In genomic region chr8:61487597-61488156, GRCm38 (mm10) we compare ENCODE assay signal across 8 mouse cellular contexts. TPM values are rescaled to one million over a fixed set of nuclear protein-coding genes. Genes with fewer than 3 reads are reported as not detected.
DNase-seq lines count a peak whose midpoint lies in the region; ATAC-seq and TF ChIP-seq lines count a peak whose summit lies in the region.

Cbr4 (plus strand) TSS chr8:61487734.

- ATAC-seq in G1E (ENCODE audit: extremely low read depth, insufficient number of reproducible peaks, low FRiP score, poor library complexity, severe bottlenecking), result peak; percentile 98
- ATAC-seq in forebrain, embryonic 16.5 days, result peak; percentile 97
- ATAC-seq in lung, embryonic 14.5 days (ENCODE audit: insufficient read depth), result peak; percentile 95

- TF ChIP-seq CTCF in G1E (IDR thresholded peaks at IDR 0.05; ENCODE audit: low read depth, low read length), result no peak
- TF ChIP-seq CTCF in layer of hippocampus, adult 2 months (conservative IDR thresholded peaks at IDR 0.05), result no peak
- no peak for TF ChIP-seq CTCF in lung, embryonic 14.5 days (IDR thresholded peaks at IDR 0.05; ENCODE audit: low read depth)
- no peak for TF ChIP-seq CTCF in olfactory bulb, adult 2 months (IDR thresholded peaks at IDR 0.05; ENCODE audit: insufficient read depth, low read depth, low read length)
- no peak; the same call in 1 of the 2 replicates for TF ChIP-seq CTCF in thymus, adult 2 months (IDR thresholded peaks at IDR 0.05; ENCODE audit: borderline replicate concordance, control insufficient read depth, extremely low read depth, insufficient read depth, low read length, poor library complexity)

- H3K27me3 ChIP-seq in G1E (ENCODE audit: insufficient read depth, low read length), result no peaks in the 10 kb centered on the region
- H3K27me3 ChIP-seq in forebrain, embryonic 16.5 days (replicated peaks; ENCODE audit: control insufficient read depth, insufficient read depth, low read length), result no peaks in the 10 kb centered on the region
- H3K27me3 ChIP-seq in lung, embryonic 14.5 days (ENCODE audit: insufficient read depth, low read length), result no peaks in the 10 kb centered on the region
- no peaks in the 10 kb centered on the region for H3K27me3 ChIP-seq in thymus, adult 2 months (ENCODE audit: control insufficient read depth, insufficient read depth, low read length)

- peak within 1 kb of the TSS; percentile 76 for H3K4me2 ChIP-seq in forebrain, embryonic 16.5 days (ENCODE audit: low read length)
- peak within 1 kb of the TSS; percentile 78 for H3K4me2 ChIP-seq in lung, embryonic 14.5 days

- peaks cover 19% of the 10 kb centered on the region for H3K36me3 ChIP-seq in G1E (replicated peaks)
- H3K36me3 ChIP-seq in forebrain, embryonic 16.5 days (ENCODE audit: control insufficient read depth, insufficient read depth), result no peaks in the 10 kb centered on the region
- H3K36me3 ChIP-seq in lung, embryonic 14.5 days (ENCODE audit: insufficient read depth), result peaks cover 6% of the 10 kb centered on the region; the same call in 1 of the 2 replicates
- H3K36me3 ChIP-seq in thymus, adult 2 months (ENCODE audit: control insufficient read depth, insufficient read depth, low read length), result no peaks in the 10 kb centered on the region

- intact Hi-C loops in heart, postnatal 36 days (cut with DNase I), result loop anchor here (5.0 to 10.0 kb wide), 5 partner anchors 265 to 983 kb away; partner anchors contain the start of genes Aadat, Gm10283, Hpf1 and Mfap3l

- peak; percentile 73 for DNase-seq in G1E (ENCODE audit: low spot score)
- peak; percentile 87 to 89 for DNase-seq in cerebellum, adult 18-20 months
- DNase-seq in heart, postnatal 36 days, result peak; percentile 79 to 86
- DNase-seq in layer of hippocampus, adult 2 months (ENCODE audit: low spot score in 2 of 2), result peak; percentile 85 to 92
- peak; percentile 99 for DNase-seq in lung, embryonic 14.5 days
- DNase-seq in thymus, adult 2 months, result peak; percentile 86

- H3K9ac ChIP-seq in forebrain, embryonic 16.5 days (replicated peaks; ENCODE audit: low read depth, low read length), result peak within 1 kb of the TSS; percentile 81
- peak within 1 kb of the TSS; percentile 69 for H3K9ac ChIP-seq in lung, embryonic 14.5 days

- H3K4me1 ChIP-seq in G1E (ENCODE audit: insufficient read depth, low read depth, low read length), result peaks cover 11% of the 10 kb centered on the region
- H3K4me1 ChIP-seq in forebrain, embryonic 16.5 days (replicated peaks; ENCODE audit: control insufficient read depth, insufficient read depth, low read length), result peaks cover 7% of the 10 kb centered on the region
- no peaks in the 10 kb centered on the region for H3K4me1 ChIP-seq in lung, embryonic 14.5 days (ENCODE audit: insufficient read depth)
- peaks cover 3% of the 10 kb centered on the region; the same call in 1 of the 2 replicates for H3K4me1 ChIP-seq in olfactory bulb, adult 2 months (ENCODE audit: control insufficient read depth, insufficient read depth, low read length)
- peaks cover 3% of the 10 kb centered on the region; the same call in 1 of the 2 replicates for H3K4me1 ChIP-seq in thymus, adult 2 months (replicated peaks; ENCODE audit: control insufficient read depth, insufficient read depth, low read length)

- peak; percentile 65; the same call in 1 of the 2 replicates for TF ChIP-seq POLR2A in olfactory bulb, adult 2 months (IDR thresholded peaks at IDR 0.05; ENCODE audit: insufficient read depth, low read depth, low read length)
- no peak for TF ChIP-seq POLR2A in thymus, adult 2 months (IDR thresholded peaks at IDR 0.05; ENCODE audit: control insufficient read depth, extremely low read depth, insufficient read depth, low read length, poor library complexity)

- H3K4me3 ChIP-seq in G1E (ENCODE audit: low read depth, low read length), result peak within 1 kb of the TSS; percentile 75
- H3K4me3 ChIP-seq in forebrain, embryonic 16.5 days (replicated peaks; ENCODE audit: low read length), result peak within 1 kb of the TSS; percentile 85
- peak within 1 kb of the TSS; percentile 98 for H3K4me3 ChIP-seq in layer of hippocampus, adult 2 months
- peak within 1 kb of the TSS; percentile 59 for H3K4me3 ChIP-seq in lung, embryonic 14.5 days (ENCODE audit: low read depth, low read length)
- H3K4me3 ChIP-seq in olfactory bulb, adult 2 months (ENCODE audit: insufficient read depth, low read depth, low read length), result peak within 1 kb of the TSS; percentile 74
- H3K4me3 ChIP-seq in thymus, adult 2 months (ENCODE audit: control insufficient read depth, insufficient read depth, low read length), result peak within 1 kb of the TSS; percentile 91

- peak within 1 kb of the TSS; percentile 93 for H3K27ac ChIP-seq in forebrain, embryonic 16.5 days (ENCODE audit: low read length)
- H3K27ac ChIP-seq in layer of hippocampus, adult 2 months, result peak within 1 kb of the TSS; percentile 92
- H3K27ac ChIP-seq in lung, embryonic 14.5 days (ENCODE audit: low read depth), result peak within 1 kb of the TSS; percentile 93
- peak within 1 kb of the TSS; percentile 90 for H3K27ac ChIP-seq in olfactory bulb, adult 2 months (ENCODE audit: insufficient read depth, low read depth, low read length)
- peak within 1 kb of the TSS; percentile 60; the same call in 1 of the 2 replicates for H3K27ac ChIP-seq in thymus, adult 2 months (ENCODE audit: control insufficient read depth, insufficient read depth, low read length)

- H3K9me3 ChIP-seq in G1E (replicated peaks), result no peaks in the 10 kb centered on the region
- H3K9me3 ChIP-seq in forebrain, embryonic 16.5 days (ENCODE audit: control insufficient read depth, low read length), result no peaks in the 10 kb centered on the region
- H3K9me3 ChIP-seq in lung, embryonic 14.5 days (ENCODE audit: low read depth, low read length), result no peaks in the 10 kb centered on the region

- WGBS in forebrain, embryonic 16.5 days, result under 1% methylated on average over 29 of the region's 29 CpGs
- under 1% methylated on average over 29 of the region's 29 CpGs for WGBS in lung, embryonic 14.5 days
- under 1% methylated on average over 29 of the region's 29 CpGs for WGBS in olfactory bulb, adult 2 months
- under 1% methylated on average over 29 of the region's 29 CpGs for WGBS in thymus, adult 2 months

RNA-seq across cellular contexts. Expression of gene Cbr4, which starts in this region (rescaled TPM):
- 35.6 and 44.2 TPM in 2 replicates for total RNA-seq in G1E (2014; fragmentation: Nextera tagmentation)
- 68.3 and 84.7 TPM in 2 replicates for total RNA-seq in G1E (2017)
- polyA plus RNA-seq in G1E (2012), result 1.3 and 1.7 TPM in 2 replicates
- 19.6 and 22.1 TPM in 2 replicates for polyA plus RNA-seq in forebrain, embryonic 16.5 days (2015; fragmentation: Nextera tagmentation; extraction: Ambion mirVana)
- 10 to 100 TPM; 78.4 to 82.9 TPM for total RNA-seq in heart, postnatal 36 days (2021)
- total RNA-seq in layer of hippocampus, adult 2 months (2021), result 10 to 100 TPM; 24.6 to 30.7 TPM
- polyA plus RNA-seq in lung, embryonic 14.5 days (2014; fragmentation: Nextera tagmentation; extraction: Ambion mirVana), result 26.4 and 31.6 TPM in 2 replicates
- polyA plus RNA-seq in olfactory bulb, adult 2 months (2012; ENCODE audit: insufficient read depth, insufficient read length, low replicate concordance, missing spikeins), result not detected in 2 replicates
- polyA plus RNA-seq in thymus, adult 2 months (2012; rRNA removed), result 5.2 and 5.6 TPM in 2 replicates

Comparison
In these comparisons a context has a peak if more than half of its experiments do, and no peak if none do; other contexts are left out.
1. Peak in every context shown above with its lines: DNase-seq, ATAC-seq, H3K4me3 ChIP-seq and H3K27ac ChIP-seq.